Mouse (Mus musculus) E14TG2a.4 (cell line): ENCODE measurements around the gene Epb41l5.

Source experiments
- H3K27me3 ChIP-seq: 2 replicates; pipeline ENCODE4 v1.6.1; 2014; ENCODE audit warnings: low read length, control low read depth; ENCODE audit not compliant: insufficient read depth
- H3K36me3 ChIP-seq: 2 replicates; pipeline ENCODE4 v1.6.1; 2014; ENCODE audit warnings: low read length, control low read depth; ENCODE audit not compliant: insufficient read depth
- H3K4me1 ChIP-seq: replicated peaks from 2 replicates; pipeline ENCODE4 v1.6.1; 2014; ENCODE audit warnings: low read depth, low read length, control low read depth
- H3K4me3 ChIP-seq: replicated peaks from 2 replicates; pipeline ENCODE4 v1.5.1; 2014; ENCODE audit warnings: mild to moderate bottlenecking, low read length
- H3K9me3 ChIP-seq: 2 replicates; pipeline ENCODE4 v1.6.1; 2014; ENCODE audit warnings: low read length, control low read depth
- CTCF ChIP-seq: conservative IDR thresholded peaks from 2 replicates; pipeline ENCODE4 v1.5.1; 2014; ENCODE audit warnings: low read length
- NANOG ChIP-seq: IDR thresholded peaks from 2 replicates; pipeline ENCODE4 v1.6.1; 2014; ENCODE audit warnings: borderline replicate concordance, low read length, mixed read lengths
- POU5F1 ChIP-seq: IDR thresholded peaks from 2 replicates; pipeline ENCODE4 v1.6.1; 2014; ENCODE audit warnings: low read length, borderline replicate concordance

Epb41l5 gene

GRCm38 (mm10) chr1:119497346-119498004, 151.3 kb downstream of the Epb41l5 start:
- Histone ChIP-seq H3K9me3 (no peaks in the 10 kb centered on the region), H3K27me3 (no peaks in the 10 kb centered on the region), H3K4me1 (peaks cover 88% of the 10 kb centered on the region), H3K4me3 (peak overlapping the region; percentile 56), H3K36me3 (no peaks in the 10 kb centered on the region)
- TF ChIP-seq CTCF (no peak), POU5F1 (no peak), NANOG (peak; percentile 85)

- H3K27me3 ChIP-seq = no peaks in the 10 kb centered on the region
- no peaks in the 10 kb centered on the region for H3K9me3 ChIP-seq
- no peak overlapping the region for H3K4me3 ChIP-seq
- H3K4me1 ChIP-seq = peaks cover 85% of the 10 kb centered on the region
- TF ChIP-seq POU5F1 = no peak
- TF ChIP-seq CTCF = no peak
- TF ChIP-seq NANOG = no peak
- no peaks in the 10 kb centered on the region for H3K36me3 ChIP-seq
These were observed 153.4 kb downstream of the Epb41l5 start for GRCm38 (mm10) chr1:119495396-119495775.
